Mouse (Mus musculus) heart, embryonic 14.5 days (tissue): ENCODE measurements around the gene Obp2b. TPM values are rescaled to one million over a fixed set of nuclear protein-coding genes. Genes with fewer than 3 reads are reported as not detected.

Experiments used
- ATAC-seq: fragments of 200-750 bp; cut with Nextera tagmentation; 2 replicates; pipeline ENCODE4 v1.8.0; 2017; ENCODE audit warnings: low read depth, moderate TSS enrichment; ENCODE audit not compliant: insufficient number of reproducible peaks, insufficient read depth, low FRiP score
- H3K27ac ChIP-seq, 2 experiments: fragments of 200-500 bp in 1 of 2; fragments of 300-500 bp in 1 of 2; sonication (generic) in 1 of 2; replicated peaks in 1 of 2; 2 replicates each; pipeline ENCODE4 v1.5.1; 2012 to 2014; ENCODE audit warnings: low read depth in 2 of 2, low read length in 2 of 2, control low read depth in 1 of 2, mild to moderate bottlenecking in 1 of 2, mixed read lengths in 1 of 2; ENCODE audit not compliant: control insufficient read depth in 1 of 2, insufficient read depth in 1 of 2
- H3K27me3 ChIP-seq: fragments of 300-500 bp; sonication (generic); 2 replicates; pipeline ENCODE4 v1.6.1; 2014; ENCODE audit warnings: mild to moderate bottlenecking, low read length, control low read depth; ENCODE audit not compliant: control insufficient read depth, insufficient read depth
- H3K36me3 ChIP-seq: fragments of 300-500 bp; sonication (generic); 2 replicates; pipeline ENCODE4 v1.6.1; 2014; ENCODE audit warnings: mild to moderate bottlenecking, control low read depth, low read length, mixed read lengths; ENCODE audit not compliant: control insufficient read depth, insufficient read depth
- H3K4me1 ChIP-seq, 2 experiments: fragments of 200-500 bp in 1 of 2; fragments of 300-500 bp in 1 of 2; sonication (generic) in 1 of 2; 2 replicates each; pipeline ENCODE4 v1.6.1; 2012 to 2014; ENCODE audit warnings: low read length in 2 of 2, control low read depth in 1 of 2, mixed read lengths in 1 of 2; ENCODE audit not compliant: control insufficient read depth in 2 of 2, insufficient read depth in 2 of 2
- H3K4me2 ChIP-seq: fragments of 300-500 bp; sonication (generic); 2 replicates; pipeline ENCODE4 v1.6.1; 2014; ENCODE audit warnings: mild to moderate bottlenecking, low read length
- H3K4me3 ChIP-seq, 2 experiments: fragments of 200-500 bp in 1 of 2; fragments of 300-500 bp in 1 of 2; sonication (generic) in 1 of 2; 2 replicates each; pipeline ENCODE4 v1.5.1; 2012 to 2014; ENCODE audit warnings: low read length in 2 of 2, mild to moderate bottlenecking in 2 of 2, control low read depth in 1 of 2, low read depth in 1 of 2, moderate library complexity in 1 of 2; ENCODE audit not compliant: control insufficient read depth in 1 of 2, insufficient read depth in 1 of 2
- H3K9ac ChIP-seq: fragments of 300-500 bp; sonication (generic); 2 replicates; pipeline ENCODE4 v1.6.1; 2014; ENCODE audit warnings: mild to moderate bottlenecking, low read length
- H3K9me3 ChIP-seq: fragments of 300-500 bp; sonication (generic); 2 replicates; pipeline ENCODE4 v1.6.1; 2016; ENCODE audit warnings: low read length, control low read depth; ENCODE audit not compliant: control insufficient read depth
- WGBS: fragments of 180-500 bp; shearing (Covaris S2); extraction: QIAGEN DNeasy Blood & Tissue Kit; methylation state at CpG from one replicate; pipeline ENCODE4 v1.1.7; 2014; 5-methylcytosine and 5-hydroxymethylcytosine counted together
- polyA plus RNA-seq: library from polyadenylated mRNA; unstranded; fragments of >200 nt; fragmentation: Nextera tagmentation; extraction: Ambion mirVana; gene quantifications from 2 replicates; pipeline ENCODE4 v1.2.1, GENCODE M21; 2014

Gene Obp2b
- polyA plus RNA-seq, 1 experiment from 2014 or later = not detected

DNA sequence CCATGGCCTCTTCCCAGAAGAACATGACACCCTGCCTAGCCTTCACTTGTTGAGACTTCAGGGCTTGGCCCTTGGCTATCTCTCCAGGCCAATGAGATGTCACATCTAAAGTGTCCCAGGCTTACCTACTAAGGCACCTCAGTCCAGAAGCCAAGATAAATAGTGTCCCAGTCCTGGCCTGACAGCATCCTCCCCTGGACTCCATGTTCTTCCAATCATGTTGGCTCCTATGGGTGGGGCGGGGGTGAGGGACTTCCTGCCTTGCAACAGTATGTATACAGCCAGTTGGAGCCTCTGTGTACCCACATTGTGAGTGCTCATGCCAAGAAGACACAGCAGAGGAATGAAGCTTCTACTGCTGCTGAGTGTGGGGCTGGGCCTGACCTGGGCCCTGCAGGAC is 39.9 kb downstream of the Obp2b start, which contains the start of gene Lcn11:
Gene Lcn11, plus strand, starts transcription at position 301 of the 400 bp plus-strand sequence.
- Histone ChIP-seq H3K4me2 (no peak within 1 kb of the TSS), H3K36me3 (no peaks in the 10 kb centered on the region), H3K9me3 (no peaks in the 10 kb centered on the region), H3K9ac (no peak within 1 kb of the TSS), H3K4me1 (no peaks in the 10 kb centered on the region), H3K27ac (no peak within 1 kb of the TSS), H3K27me3 (no peaks in the 10 kb centered on the region), H3K4me3 (no peak within 1 kb of the TSS)
- ATAC-seq = no peak
- WGBS = 74% methylated on average over 1 of the region's 1 CpGs

DNA sequence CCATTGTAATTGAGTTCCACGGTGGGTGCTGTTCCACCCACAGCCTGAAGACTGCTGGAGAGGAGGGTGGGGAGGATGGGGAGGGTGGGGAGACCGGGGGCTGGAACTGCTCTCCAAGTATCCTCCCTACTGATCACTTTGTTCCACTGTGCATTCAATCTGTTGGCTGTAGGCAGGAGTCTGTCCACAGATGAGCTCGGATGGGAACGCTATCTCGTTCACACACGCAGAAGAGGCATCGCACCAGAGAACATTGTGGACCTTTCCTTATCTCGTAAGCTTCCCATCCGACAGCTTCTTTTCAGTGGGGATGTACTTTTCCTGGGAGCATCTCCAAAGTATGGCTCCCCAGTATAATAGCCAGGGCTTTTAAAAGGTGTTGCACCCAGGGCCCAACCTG is 42.3 kb downstream of the Obp2b start:
- 65% methylated on average over 9 of the region's 9 CpGs for WGBS
- H3K4me2 ChIP-seq = no peak overlapping the region
- no peak for ATAC-seq

DNA sequence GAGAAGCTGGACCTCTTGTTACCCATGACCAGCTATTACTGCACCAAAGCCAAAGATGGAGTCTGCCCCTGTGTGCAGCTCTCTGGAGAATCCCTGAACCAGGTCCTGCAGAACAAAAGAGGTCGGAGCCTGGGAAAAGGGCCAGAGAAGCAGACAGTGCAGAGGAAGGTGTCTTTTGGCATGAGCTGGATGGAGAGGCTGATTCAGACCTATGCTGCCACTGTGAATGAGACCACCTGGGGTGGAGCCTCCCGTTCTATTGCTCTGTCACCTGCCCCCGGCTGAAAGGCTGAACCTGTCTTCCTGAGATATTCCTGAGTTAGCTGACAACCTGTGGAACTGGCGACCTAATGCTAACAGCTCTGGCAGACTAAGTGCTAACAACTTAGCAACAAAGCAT is 44.1 kb downstream of the Obp2b start:
- Histone ChIP-seq H3K4me1 (no peaks in the 10 kb centered on the region), H3K27me3 (no peaks in the 10 kb centered on the region), H3K27ac (no peak overlapping the region), H3K9me3 (no peaks in the 10 kb centered on the region), H3K36me3 (no peaks in the 10 kb centered on the region), H3K4me3 (no peak overlapping the region), H3K4me2 (no peak overlapping the region), H3K9ac (no peak overlapping the region)
- no peak for ATAC-seq
- 61% methylated on average over 4 of the region's 4 CpGs for WGBS

More for the DNA sequence above, 42.3 kb downstream of the Obp2b start:
- Histone ChIP-seq H3K4me1 (no peaks in the 10 kb centered on the region), H3K27me3 (no peaks in the 10 kb centered on the region), H3K9ac (no peak overlapping the region), H3K36me3 (no peaks in the 10 kb centered on the region), H3K27ac (no peak overlapping the region), H3K9me3 (no peaks in the 10 kb centered on the region), H3K4me3 (no peak overlapping the region)

DNA sequence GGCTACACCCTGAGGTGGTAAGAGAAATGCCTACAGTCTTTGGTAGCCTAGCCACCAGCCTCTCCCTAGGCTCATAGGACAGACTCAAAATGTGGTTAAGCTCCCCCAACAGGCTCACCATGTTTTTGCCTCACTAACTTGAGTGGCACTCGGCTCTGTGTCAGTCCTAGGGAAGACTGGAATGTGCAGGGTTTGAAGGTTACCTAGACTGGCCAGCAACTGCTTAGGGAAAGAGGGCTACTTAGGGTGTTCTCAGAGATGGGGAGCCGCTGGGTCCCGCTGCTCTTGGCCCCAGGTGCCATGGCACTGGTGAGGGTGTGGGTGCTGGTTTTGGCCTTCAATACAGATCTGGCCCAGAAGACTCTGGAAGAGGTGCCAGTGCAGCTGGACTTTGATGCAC is 45.1 kb downstream of the Obp2b start, which contains the start of gene Gm13539:
Gene Gm13539, plus strand, starts transcription at position 301 of the 400 bp plus-strand sequence.
- Histone ChIP-seq H3K4me3 (no peak within 1 kb of the TSS), H3K27ac (no peak within 1 kb of the TSS), H3K4me1 (no peaks in the 10 kb centered on the region), H3K9ac (no peak within 1 kb of the TSS), H3K27me3 (no peaks in the 10 kb centered on the region), H3K4me2 (no peak within 1 kb of the TSS), H3K36me3 (no peaks in the 10 kb centered on the region), H3K9me3 (no peaks in the 10 kb centered on the region)
- 82% methylated on average over 3 of the region's 3 CpGs for WGBS
- no peak for ATAC-seq

DNA sequence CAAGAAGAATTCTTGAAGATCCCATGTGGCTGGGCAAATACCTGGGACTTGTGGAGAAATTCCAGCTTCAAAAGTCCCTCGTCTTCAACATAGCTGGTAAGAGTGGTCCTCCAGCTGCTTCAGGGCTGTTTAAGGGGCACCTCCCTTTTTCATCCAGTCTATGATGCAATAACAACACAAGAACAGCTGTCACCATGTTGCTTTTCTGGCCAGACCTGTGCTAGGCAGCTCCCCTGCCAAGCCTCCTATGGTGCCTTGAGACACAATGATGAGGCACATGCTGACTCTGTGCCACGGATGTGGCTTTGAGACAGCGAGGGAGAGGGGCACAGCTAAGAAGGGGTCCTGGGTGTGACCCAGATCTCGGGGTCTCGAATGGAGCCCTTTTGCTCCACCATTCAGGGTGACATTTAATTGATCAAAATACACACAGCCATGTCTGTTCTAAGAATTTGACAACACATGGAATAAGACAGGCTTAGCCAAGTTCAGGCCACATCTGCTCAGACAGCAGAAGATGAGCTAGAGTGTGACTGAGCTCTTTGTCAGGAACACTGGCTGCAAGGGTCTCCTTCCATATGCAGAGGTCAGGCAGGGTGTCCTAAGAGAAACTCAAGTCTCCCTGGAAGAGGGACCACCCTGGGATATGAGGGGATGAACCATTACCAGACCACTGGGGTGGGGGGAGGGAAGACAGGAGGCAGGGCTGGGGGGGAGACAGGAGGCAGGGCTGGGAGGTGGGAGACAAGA is 48.9 kb downstream of the Obp2b start:
- no peaks in the 10 kb centered on the region for H3K9me3 ChIP-seq
- H3K27me3 ChIP-seq = no peaks in the 10 kb centered on the region
- no peak for ATAC-seq
- H3K4me2 ChIP-seq = no peak overlapping the region
- WGBS = 69% methylated on average over 5 of the region's 5 CpGs
- no peaks in the 10 kb centered on the region for H3K4me1 ChIP-seq
- H3K36me3 ChIP-seq = no peaks in the 10 kb centered on the region
- no peak overlapping the region for H3K27ac ChIP-seq
- H3K9ac ChIP-seq = no peak overlapping the region
- no peak overlapping the region for H3K4me3 ChIP-seq

DNA sequence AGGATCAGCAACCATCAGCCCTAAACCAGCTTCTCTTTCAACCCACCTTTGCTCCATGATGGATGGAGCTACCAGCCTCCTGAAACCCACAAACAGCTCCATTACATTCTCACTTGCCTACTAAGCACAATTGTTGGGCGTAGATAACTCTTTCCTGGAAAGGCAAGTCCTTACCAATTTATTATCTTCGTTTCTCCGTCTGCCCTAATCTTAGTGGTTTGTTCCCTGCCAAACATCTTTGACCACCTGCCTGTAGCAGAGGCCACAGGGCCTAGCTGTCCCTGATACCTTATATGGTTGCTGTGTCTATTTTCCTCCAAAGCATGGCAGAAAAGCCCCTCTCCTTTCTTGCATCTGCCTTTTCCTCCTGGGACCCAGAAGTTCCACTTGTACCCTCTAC is 52.3 kb downstream of the Obp2b start:
- Histone ChIP-seq H3K27ac (no peak overlapping the region), H3K4me3 (no peak overlapping the region), H3K4me1 (no peaks in the 10 kb centered on the region), H3K36me3 (no peaks in the 10 kb centered on the region), H3K9me3 (no peaks in the 10 kb centered on the region), H3K27me3 (no peaks in the 10 kb centered on the region), H3K4me2 (no peak overlapping the region), H3K9ac (no peak overlapping the region)
- 61% methylated on average over 3 of the region's 3 CpGs for WGBS
- no peak for ATAC-seq

Other genes with a start within 250 kb of the Obp2b start
- gene Lcn12, start 243.1 kb upstream of the Obp2b start, polyA plus RNA-seq = not detected in 2 replicates
- 82.8 and 85.2 TPM in 2 replicates for gene Fbxw5, start 236.3 kb upstream of the Obp2b start, polyA plus RNA-seq
- gene C8g, start 235.3 kb upstream of the Obp2b start, polyA plus RNA-seq = 2.9 and 4.9 TPM in 2 replicates
- 19.1 and 19.8 TPM in 2 replicates for gene Traf2, start 190.1 kb upstream of the Obp2b start, polyA plus RNA-seq
- gene Edf1, start 179.2 kb upstream of the Obp2b start, polyA plus RNA-seq = 279 and 319 TPM in 2 replicates
- gene Mamdc4, start 162.2 kb upstream of the Obp2b start, polyA plus RNA-seq = 1.4 and 1.9 TPM in 2 replicates
- gene Phpt1, start 161.8 kb upstream of the Obp2b start, polyA plus RNA-seq = 240 and 250 TPM in 2 replicates
- gene Ajm1, start 155.3 kb upstream of the Obp2b start, polyA plus RNA-seq = not detected in 2 replicates
- 41.9 and 42.1 TPM in 2 replicates for gene Rabl6, start 128.5 kb upstream of the Obp2b start, polyA plus RNA-seq
- gene Ccdc183, start 119.3 kb upstream of the Obp2b start, polyA plus RNA-seq = 0.07 and 0.27 TPM in 2 replicates
- gene Tmem141, start 115.0 kb upstream of the Obp2b start, polyA plus RNA-seq = 22.8 and 28.2 TPM in 2 replicates
- gene Fcna, start 109.0 kb upstream of the Obp2b start, polyA plus RNA-seq = 1.8 and 3.2 TPM in 2 replicates
- gene Lcn8, start 83.9 kb upstream of the Obp2b start, polyA plus RNA-seq = not detected in 2 replicates
- not detected in 2 replicates for gene Lcn5, start 79.1 kb upstream of the Obp2b start, polyA plus RNA-seq
- not detected in 2 replicates for gene Lcn6, start 60.2 kb upstream of the Obp2b start, polyA plus RNA-seq
- not detected in 2 replicates for gene Lcn10, start 54.3 kb upstream of the Obp2b start, polyA plus RNA-seq
- gene Obp2a, start 37.0 kb upstream of the Obp2b start, polyA plus RNA-seq = not detected in 2 replicates
- gene Bmyc, start 30.3 kb upstream of the Obp2b start, polyA plus RNA-seq = 36.7 and 44.1 TPM in 2 replicates
- not detected in 2 replicates for gene Lcn3, start 28.6 kb downstream of the Obp2b start, polyA plus RNA-seq
- gene Lcn11, start 40.0 kb downstream of the Obp2b start, polyA plus RNA-seq = not detected in 2 replicates
- gene Gm13539, start 45.2 kb downstream of the Obp2b start, polyA plus RNA-seq = not detected in 2 replicates
- gene Glt6d1, start 78.8 kb downstream of the Obp2b start, polyA plus RNA-seq = not detected in 2 replicates
- gene Lcn9, start 86.1 kb downstream of the Obp2b start, polyA plus RNA-seq = not detected in 2 replicates
- gene Sohlh1, start 110.2 kb downstream of the Obp2b start, polyA plus RNA-seq = not detected in 2 replicates
- 0.23 TPM in 1 of 2 replicates, not detected in the other for gene Kcnt1, start 126.7 kb downstream of the Obp2b start, polyA plus RNA-seq
- 15.5 and 18.6 TPM in 2 replicates for gene Camsap1, start 246.3 kb downstream of the Obp2b start, polyA plus RNA-seq